Mouse (Mus musculus): ENCODE measurements around the gene Gm4070. TPM values are rescaled to one million over a fixed set of nuclear protein-coding genes. Genes with fewer than 3 reads are reported as not detected.
"Not testable (repeated sequence)": the region's sequence is repeated elsewhere in the genome, so short reads cannot be mapped to it uniquely, and the experiment has no call there.

The Gm4070 gene
- polyA plus RNA-seq, 2 experiments: 0.45 to 0.79 TPM

DNA sequence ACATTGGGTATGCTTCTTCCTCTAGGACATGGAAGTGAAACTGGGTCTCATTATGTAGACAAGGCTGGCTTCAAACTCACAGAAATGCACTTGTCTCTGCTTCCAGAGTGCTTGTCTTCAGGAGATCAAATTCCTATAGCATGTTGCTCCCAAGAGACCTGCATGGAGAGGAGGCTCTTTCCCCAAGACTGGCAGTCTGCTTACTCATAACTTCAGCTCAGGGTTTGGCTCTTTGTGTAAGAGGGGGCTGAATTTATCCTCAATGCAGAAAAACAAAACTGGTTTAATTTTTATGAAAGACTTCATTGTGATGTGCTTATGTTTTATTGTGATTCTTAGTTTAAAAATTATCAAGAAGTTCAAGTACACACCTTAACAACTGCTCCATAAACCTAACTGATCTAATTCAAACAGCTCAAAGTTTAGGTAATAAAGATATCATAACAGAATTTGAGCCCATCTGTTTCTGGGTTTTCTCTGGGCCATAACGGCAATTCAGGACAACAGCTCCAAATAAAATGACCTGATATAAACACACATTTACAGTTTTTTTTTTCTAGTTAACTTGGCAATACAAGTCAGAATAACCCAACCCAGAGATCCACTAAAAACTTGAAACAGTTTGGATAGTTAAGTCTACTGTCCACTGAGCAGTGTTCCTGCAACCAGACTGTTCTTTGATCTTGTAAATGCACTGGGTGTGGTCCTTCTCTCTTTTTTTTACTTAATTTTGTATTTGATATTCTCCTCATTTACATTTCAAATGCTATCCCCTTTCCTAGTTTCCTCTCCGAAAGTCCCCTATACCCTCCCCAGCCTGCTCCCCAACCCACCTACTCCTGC lies 97.8 kb downstream of the Gm4070 start:
- not testable (repeated sequence) for DNase-seq (ENCODE audit: low read depth in 3 of 3, low spot score in 3 of 3); H3K4me1 ChIP-seq (replicated peaks; ENCODE audit: control insufficient read depth in 2 of 2, insufficient read depth in 2 of 2, low read length in 1 of 2); H3K9ac ChIP-seq (replicated peaks); H3K4me2 ChIP-seq (ENCODE audit: low read depth); H3K36me3 ChIP-seq (replicated peaks; ENCODE audit: control insufficient read depth, insufficient read depth, low read depth); ATAC-seq (ENCODE audit: insufficient read depth); H3K9me3 ChIP-seq (ENCODE audit: control insufficient read depth, low read length); H3K27ac ChIP-seq; H3K27me3 ChIP-seq (ENCODE audit: control insufficient read depth, insufficient read depth, low read length); H3K4me3 ChIP-seq (ENCODE audit: insufficient read depth in 1 of 2, low read depth in 2 of 2, low read length in 2 of 2)
- WGBS (ENCODE audit: insufficient replicate concordance): no CpG with 5 or more reads among the region's 2 CpGs

Other genes with a start within 250 kb of the Gm4070 start
- 56.7 and 71.1 TPM in 2 replicates for gene Ilk, start 217.4 kb downstream of the Gm4070 start, polyA plus RNA-seq (2012; rRNA removed)
- gene Ilk, start 217.4 kb downstream of the Gm4070 start, polyA plus RNA-seq (2014; fragmentation: Nextera tagmentation; extraction: Ambion mirVana): 110 and 118 TPM in 2 replicates
- gene Rrp8, start 216.6 kb downstream of the Gm4070 start, polyA plus RNA-seq (2012; rRNA removed): 6.5 and 7.0 TPM in 2 replicates
- gene Rrp8, start 216.6 kb downstream of the Gm4070 start, polyA plus RNA-seq (2014; fragmentation: Nextera tagmentation; extraction: Ambion mirVana): 9.2 and 13.6 TPM in 2 replicates
- gene Taf10, start 209.6 kb downstream of the Gm4070 start, polyA plus RNA-seq (2012; rRNA removed): 149 and 197 TPM in 2 replicates
- gene Taf10, start 209.6 kb downstream of the Gm4070 start, polyA plus RNA-seq (2014; fragmentation: Nextera tagmentation; extraction: Ambion mirVana): 163 and 167 TPM in 2 replicates
- 34.1 and 41.9 TPM in 2 replicates for gene Tpp1, start 201.7 kb downstream of the Gm4070 start, polyA plus RNA-seq (2012; rRNA removed)
- gene Tpp1, start 201.7 kb downstream of the Gm4070 start, polyA plus RNA-seq (2014; fragmentation: Nextera tagmentation; extraction: Ambion mirVana): 55.2 and 60.7 TPM in 2 replicates
- gene Dchs1, start 166.3 kb downstream of the Gm4070 start, polyA plus RNA-seq (2012; rRNA removed): 0.57 and 0.71 TPM in 2 replicates
- gene Dchs1, start 166.3 kb downstream of the Gm4070 start, polyA plus RNA-seq (2014; fragmentation: Nextera tagmentation; extraction: Ambion mirVana): 0.48 and 0.62 TPM in 2 replicates
- gene Mrpl17, start 142.9 kb downstream of the Gm4070 start, polyA plus RNA-seq (2012; rRNA removed): 36.4 and 136 TPM in 2 replicates
- 216 and 222 TPM in 2 replicates for gene Mrpl17, start 142.9 kb downstream of the Gm4070 start, polyA plus RNA-seq (2014; fragmentation: Nextera tagmentation; extraction: Ambion mirVana)